ENCODE assay signal across 10 mouse cellular contexts in genomic region chr10:117330521-117330920, GRCm38 (mm10). TPM values are rescaled to one million over a fixed set of nuclear protein-coding genes. Genes with fewer than 3 reads are reported as not detected.
A peak's percentile ranks its signal among the peaks of the same experiment; 100 is the strongest.
DNase-seq lines count a peak whose midpoint lies in the region; ATAC-seq and TF ChIP-seq lines count a peak whose summit lies in the region.
"Had no signal": no experiment of that assay in that cellular context is flagged by ENCODE, and none has a peak within 500 bp of the region (broad histone marks: within the 10 kb centered on the region; RNA-seq: fewer than 3 reads in every experiment).

No protein-coding gene starts in this region.

- no peak overlapping the region for H3K9ac ChIP-seq in liver, adult 2 months (ENCODE audit: low read depth, low read length)
- no peak overlapping the region for H3K9ac ChIP-seq in liver, embryonic 12.5 days
- no peak overlapping the region for H3K9ac ChIP-seq in heart, postnatal 0 days (replicated peaks; ENCODE audit: low read depth, low read length)
- H3K9ac ChIP-seq: heart, embryonic 15.5 days; liver, embryonic 15.5 days had no signal

- peak; percentile 63; the same call in 1 of the 2 replicates for TF ChIP-seq CTCF in liver, adult 2 months (IDR thresholded peaks at IDR 0.05; ENCODE audit: low read depth, low read length)
- TF ChIP-seq CTCF in heart, postnatal 0 days (IDR thresholded peaks at IDR 0.05; ENCODE audit: low read depth): peak; percentile 61

- peak; percentile 51 for DNase-seq in liver, adult 2 months (ENCODE audit: extremely low read depth, low read depth, low spot score)
- peak; percentile 36 for DNase-seq in MN1 (ENCODE audit: low spot score)
- no peak for DNase-seq in heart, postnatal 0 days (ENCODE audit: low spot score)
- peak; percentile 65 for DNase-seq in splenic B cell, adult 2 months (ENCODE audit: low read depth, low spot score)
- no peak for DNase-seq in ovary, adult 18-20 months (ENCODE audit: low spot score)
- no peak for DNase-seq in right cerebral cortex, adult 18-20 months
- DNase-seq: cerebellum, postnatal 36 days had no signal

- no peak overlapping the region for H3K27ac ChIP-seq in liver, adult 2 months (replicated peaks; ENCODE audit: insufficient read depth, low read depth, low read length)
- H3K27ac ChIP-seq in liver, embryonic 12.5 days: no peak overlapping the region
- H3K27ac ChIP-seq in heart, postnatal 0 days (ENCODE audit: low read depth): no peak overlapping the region
- H3K27ac ChIP-seq: heart, embryonic 15.5 days; liver, embryonic 15.5 days had no signal

- no peak for ATAC-seq in liver, embryonic 12.5 days
- no peak for ATAC-seq in heart, postnatal 0 days (ENCODE audit: insufficient read depth, low read depth)

- TF ChIP-seq EP300 in heart, postnatal 0 days (IDR thresholded peaks at IDR 0.05; ENCODE audit: low read depth): no peak

- H3K27me3 ChIP-seq in liver, adult 2 months (ENCODE audit: control insufficient read depth, insufficient read depth, low read length): no peaks in the 10 kb centered on the region
- H3K27me3 ChIP-seq in liver, embryonic 12.5 days (replicated peaks): no peaks in the 10 kb centered on the region
- no peaks in the 10 kb centered on the region for H3K27me3 ChIP-seq in heart, postnatal 0 days (ENCODE audit: control insufficient read depth, insufficient read depth, low read length)
- no peaks in the 10 kb centered on the region for H3K27me3 ChIP-seq in splenic B cell, adult 2 months (ENCODE audit: control insufficient read depth, insufficient read depth, low read length, poor library complexity, severe bottlenecking)
- H3K27me3 ChIP-seq: heart, embryonic 15.5 days; liver, embryonic 15.5 days had no signal

- WGBS in liver, adult 2 months: 57% methylated on average over 5 of the region's 5 CpGs
- 49% methylated on average over 5 of the region's 5 CpGs for whole genome bisulfite sequencing in liver, embryonic 12.5 days (ENCODE audit: insufficient replicate concordance)
- WGBS in heart, postnatal 0 days: 60% methylated on average over 5 of the region's 5 CpGs

- H3K4me2 ChIP-seq in liver, embryonic 12.5 days: no peak overlapping the region
- H3K4me2 ChIP-seq in heart, postnatal 0 days (ENCODE audit: low read depth, low read length): no peak overlapping the region
- H3K4me2 ChIP-seq: heart, embryonic 15.5 days; liver, embryonic 15.5 days had no signal

- no peak for TF ChIP-seq POLR2A in liver, adult 2 months (IDR thresholded peaks at IDR 0.05; ENCODE audit: extremely low read depth, insufficient read depth, low read length)

- no peak overlapping the region for H3K4me3 ChIP-seq in liver, adult 2 months (ENCODE audit: insufficient read depth, low read depth, low read length)
- no peak overlapping the region for H3K4me3 ChIP-seq in liver, embryonic 12.5 days
- H3K4me3 ChIP-seq in heart, postnatal 0 days (ENCODE audit: low read depth, low read length): no peak overlapping the region
- H3K4me3 ChIP-seq: heart, embryonic 15.5 days; liver, embryonic 15.5 days had no signal

- no peaks in the 10 kb centered on the region for H3K9me3 ChIP-seq in liver, embryonic 12.5 days (replicated peaks)
- no peaks in the 10 kb centered on the region; the same call in 1 of the 2 replicates for H3K9me3 ChIP-seq in heart, postnatal 0 days (replicated peaks; ENCODE audit: control insufficient read depth, low read length)
- H3K9me3 ChIP-seq: heart, embryonic 15.5 days; liver, embryonic 15.5 days had no signal

- no peaks in the 10 kb centered on the region for H3K4me1 ChIP-seq in liver, adult 2 months (ENCODE audit: control insufficient read depth, insufficient read depth, low read length)
- H3K4me1 ChIP-seq in liver, embryonic 12.5 days: no peaks in the 10 kb centered on the region
- H3K4me1 ChIP-seq in heart, postnatal 0 days (ENCODE audit: control insufficient read depth, insufficient read depth): peaks cover 8% of the 10 kb centered on the region; the same call in 1 of the 2 replicates
- H3K4me1 ChIP-seq: liver, embryonic 15.5 days had no signal

- H3K36me3 ChIP-seq in liver, adult 2 months (ENCODE audit: control insufficient read depth, insufficient read depth, low read length): no peaks in the 10 kb centered on the region
- H3K36me3 ChIP-seq in liver, embryonic 12.5 days: no peaks in the 10 kb centered on the region
- no peaks in the 10 kb centered on the region for H3K36me3 ChIP-seq in heart, postnatal 0 days (replicated peaks; ENCODE audit: control insufficient read depth, insufficient read depth, low read length)
- no peaks in the 10 kb centered on the region for H3K36me3 ChIP-seq in splenic B cell, adult 2 months (ENCODE audit: control insufficient read depth, insufficient read depth, low read length, poor library complexity, severe bottlenecking)
- H3K36me3 ChIP-seq: heart, embryonic 15.5 days; liver, embryonic 15.5 days had no signal

- H3K79me2 ChIP-seq in liver, adult 2 months (ENCODE audit: control insufficient read depth, insufficient read depth, low read length): no peaks in the 10 kb centered on the region

RNA-seq across cellular contexts. Expression of gene Lyz1, which starts 37.9 kb away (rescaled TPM):
- not detected in 2 replicates for total RNA-seq in liver, adult 2 months (2014; rRNA removed)
- polyA plus RNA-seq in liver, adult 2 months (2012; rRNA removed): not detected in 2 replicates
- polyA plus RNA-seq in liver, embryonic 12.5 days (2016; fragmentation: Nextera tagmentation; extraction: Ambion mirVana): not detected in 2 replicates
- total RNA-seq in heart, postnatal 0 days (2014; rRNA removed; ENCODE audit: low replicate concordance): 0.15 and 0.73 TPM in 2 replicates
- polyA plus RNA-seq in heart, postnatal 0 days (2015; fragmentation: Nextera tagmentation; extraction: Ambion mirVana): 0.49 and 1.4 TPM in 2 replicates

RNA-seq across cellular contexts. Expression of gene Lyz2, which starts 48.4 kb away (rescaled TPM):
- 111 and 130 TPM in 2 replicates for total RNA-seq in liver, adult 2 months (2014; rRNA removed)
- polyA plus RNA-seq in liver, adult 2 months (2012; rRNA removed): 27.8 and 39.0 TPM in 2 replicates
- polyA plus RNA-seq in liver, embryonic 12.5 days (2016; fragmentation: Nextera tagmentation; extraction: Ambion mirVana): 115 and 120 TPM in 2 replicates
- 37.1 and 40.6 TPM in 2 replicates for total RNA-seq in heart, postnatal 0 days (2014; rRNA removed; ENCODE audit: low replicate concordance)
- polyA plus RNA-seq in heart, postnatal 0 days (2015; fragmentation: Nextera tagmentation; extraction: Ambion mirVana): 54.7 and 61.6 TPM in 2 replicates

RNA-seq across cellular contexts. Expression of gene Cpsf6, which starts 49.3 kb away (rescaled TPM):
- 32.8 and 33.1 TPM in 2 replicates for total RNA-seq in liver, adult 2 months (2014; rRNA removed)
- polyA plus RNA-seq in liver, adult 2 months (2012; rRNA removed): 17.0 and 23.7 TPM in 2 replicates
- 92.5 and 96.8 TPM in 2 replicates for polyA plus RNA-seq in liver, embryonic 12.5 days (2016; fragmentation: Nextera tagmentation; extraction: Ambion mirVana)
- total RNA-seq in heart, postnatal 0 days (2014; rRNA removed; ENCODE audit: low replicate concordance): 57.8 and 82.3 TPM in 2 replicates
- polyA plus RNA-seq in heart, postnatal 0 days (2015; fragmentation: Nextera tagmentation; extraction: Ambion mirVana): 53.2 and 55.7 TPM in 2 replicates

Comparison
In these comparisons a context has a peak if more than half of its experiments do, and no peak if none do; other contexts are left out.
1. DNase-seq: peak in liver, adult 2 months (single experiment), MN1 (single experiment) and splenic B cell, adult 2 months (single experiment); none in heart, postnatal 0 days (single experiment), ovary, adult 18-20 months (single experiment) and right cerebral cortex, adult 18-20 months (single experiment).